Mouse (Mus musculus) erythroblast, adult 5-6 weeks (primary cell): ENCODE data around the gene Lhb. TPM values are rescaled to one million over a fixed set of nuclear protein-coding genes. Genes with fewer than 3 reads are reported as not detected.
"Not testable (repeated sequence)": the region's sequence is repeated elsewhere in the genome, so short reads cannot be mapped to it uniquely, and the experiment has no call there.

ENCODE experiments used
- ATAC-seq: replicated peaks from 2 replicates; pipeline ENCODE4 v1.8.0; 2016; ENCODE audit warnings: moderate number of reproducible peaks, mild to moderate bottlenecking, moderate TSS enrichment, inconsistent platforms; ENCODE audit not compliant: poor library complexity, low FRiP score, severe bottlenecking
- total RNA-seq, 2 experiments: library from RNA; stranded (forward) in 1 of 2; stranded (reverse) in 1 of 2; fragments of 150-400 nt in 1 of 2; fragments of 200-764, 138-1000 nt in 1 of 2; gene quantifications; 2 replicates each; pipeline versions ENCODE4 v1.2.3 to v1.2.4; 2015 to 2017; ENCODE audit warnings: low replicate concordance in 2 of 2

Lhb gene
- not detected in 2 replicates for total RNA-seq (2015; ENCODE audit: low replicate concordance)
- total RNA-seq (2017; ENCODE audit: low replicate concordance), result not detected in 2 replicates

GRCm38 (mm10) chr7:45420615-45420919 is at the start of gene Lhb:
TSS of gene Lhb (plus strand) at chr7:45420820.
- ATAC-seq, result no peak

- no peak for ATAC-seq
Observed at GRCm38 (mm10) chr7:45372371-45372770, 48.2 kb upstream of the Lhb start.

GRCm38 (mm10) chr7:45374620-45375019 is 46.0 kb upstream of the Lhb start:
- no peak for ATAC-seq

GRCm38 (mm10) chr7:45376057-45376456 is 44.6 kb upstream of the Lhb start:
- ATAC-seq, result no peak

GRCm38 (mm10) chr7:45386077-45386476 is 34.5 kb upstream of the Lhb start:
- no peak for ATAC-seq

GRCm38 (mm10) chr7:45395129-45395541 is 25.5 kb upstream of the Lhb start:
- peak; percentile 70 for ATAC-seq

- peak; percentile 93 for ATAC-seq
Observed at GRCm38 (mm10) chr7:45395578-45396336, 24.9 kb upstream of the Lhb start, which contains the start of gene Snrnp70. TSS of gene Snrnp70 (minus strand) at chr7:45395742.

GRCm38 (mm10) chr7:45396337-45396775 is 24.3 kb upstream of the Lhb start:
- ATAC-seq, result not testable (repeated sequence)

- ATAC-seq, result no peak
Observed at GRCm38 (mm10) chr7:45396787-45397186, 23.8 kb upstream of the Lhb start.

GRCm38 (mm10) chr7:45401521-45402085 is 19.0 kb upstream of the Lhb start:
- no peak for ATAC-seq

GRCm38 (mm10) chr7:45403532-45404261 is 16.9 kb upstream of the Lhb start:
- peak; percentile 48; the same call in 1 of the 2 replicates for ATAC-seq

GRCm38 (mm10) chr7:45405091-45406075 is 15.2 kb upstream of the Lhb start, which contains the start of gene Kcna7:
TSS of gene Kcna7 (plus strand) at chr7:45405653.
- peak; percentile 80 for ATAC-seq

GRCm38 (mm10) chr7:45406157-45407156 is 14.2 kb upstream of the Lhb start:
- no peak for ATAC-seq

GRCm38 (mm10) chr7:45407836-45408235 is 12.8 kb upstream of the Lhb start:
- no peak for ATAC-seq

GRCm38 (mm10) chr7:45408351-45408750 is 12.3 kb upstream of the Lhb start:
- no peak for ATAC-seq

- ATAC-seq, result no peak
Observed at GRCm38 (mm10) chr7:45408949-45409348, 11.7 kb upstream of the Lhb start.

GRCm38 (mm10) chr7:45409497-45410163 is 11.0 kb upstream of the Lhb start:
- no peak for ATAC-seq

- ATAC-seq, result no peak
Observed at GRCm38 (mm10) chr7:45412421-45412820, 8.2 kb upstream of the Lhb start.
